Mouse (Mus musculus) testis, adult 2 months (tissue): ENCODE data around the gene Gm45233.

Experiments
- CTCF ChIP-seq: fragments of 200-500 bp; IDR thresholded peaks from 2 replicates; pipeline ENCODE4 v1.5.1; 2012; ENCODE audit warnings: low read depth, mild to moderate bottlenecking, inconsistent platforms, low read length, moderate library complexity; ENCODE audit not compliant: control insufficient read depth, insufficient read depth, insufficient replicate concordance
- POLR2A ChIP-seq: fragments of 200-500 bp; IDR thresholded peaks from 2 replicates; pipeline ENCODE4 v1.6.1; 2012; ENCODE audit warnings: low read depth, mild to moderate bottlenecking, inconsistent platforms, low read length, moderate library complexity; ENCODE audit not compliant: control insufficient read depth

GRCm38 (mm10) chr7:43464864-43465343 lies 21.0 kb downstream of the Gm45233 start:
- TF ChIP-seq CTCF (no peak), POLR2A (no peak)
